Mouse (Mus musculus) MEL-GATA-1-ER (cell line): ENCODE results near the gene Unc5b.

ENCODE experiments used
- DNase-seq: peaks from one replicate; pipeline ENCODE4 v3.0.0-alpha.2; 2012; ENCODE audit warnings: low read depth; ENCODE audit errors: extremely low read depth

Unc5b gene

DNA sequence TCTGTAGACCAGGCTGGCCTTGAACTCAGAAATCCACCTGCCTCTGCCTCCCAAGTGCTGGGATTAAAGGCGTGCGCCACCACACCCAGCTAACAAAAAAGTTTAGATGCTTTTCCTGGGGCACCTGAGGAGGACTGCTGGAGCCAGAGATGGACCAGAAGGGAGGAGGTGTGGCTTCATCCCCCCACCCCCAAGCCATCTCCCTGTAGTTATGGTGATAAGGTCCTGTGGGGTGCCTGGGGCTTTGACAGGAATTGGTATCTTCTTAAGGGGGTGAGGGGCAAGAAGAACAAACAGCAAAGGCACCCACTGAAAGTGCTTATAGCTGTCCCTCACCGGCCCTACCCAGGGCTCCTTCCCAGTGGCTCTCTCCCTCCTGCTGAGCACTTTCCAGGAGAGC is 104.5 kb downstream of the Unc5b start:
- no peak for DNase-seq

DNA sequence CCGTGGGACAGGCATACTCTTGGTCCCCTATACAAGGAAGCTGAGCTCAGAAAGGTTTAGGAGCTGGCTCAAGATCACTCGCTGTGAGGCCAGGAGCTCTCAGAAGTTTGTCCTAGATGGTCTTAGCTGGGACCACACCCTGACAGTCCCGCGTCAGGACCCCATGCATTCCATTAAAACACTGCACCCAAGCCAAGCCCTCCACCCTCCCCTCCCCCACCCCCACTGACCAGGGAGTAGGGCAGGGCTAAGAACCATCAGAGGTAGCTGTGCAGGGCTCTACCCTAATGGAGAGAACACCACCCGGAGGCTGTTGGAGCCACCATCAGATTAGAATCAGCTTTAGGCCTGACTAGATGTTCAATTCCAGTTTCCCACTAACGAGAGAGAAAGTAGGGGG is 106.9 kb downstream of the Unc5b start:
- no peak for DNase-seq

DNA sequence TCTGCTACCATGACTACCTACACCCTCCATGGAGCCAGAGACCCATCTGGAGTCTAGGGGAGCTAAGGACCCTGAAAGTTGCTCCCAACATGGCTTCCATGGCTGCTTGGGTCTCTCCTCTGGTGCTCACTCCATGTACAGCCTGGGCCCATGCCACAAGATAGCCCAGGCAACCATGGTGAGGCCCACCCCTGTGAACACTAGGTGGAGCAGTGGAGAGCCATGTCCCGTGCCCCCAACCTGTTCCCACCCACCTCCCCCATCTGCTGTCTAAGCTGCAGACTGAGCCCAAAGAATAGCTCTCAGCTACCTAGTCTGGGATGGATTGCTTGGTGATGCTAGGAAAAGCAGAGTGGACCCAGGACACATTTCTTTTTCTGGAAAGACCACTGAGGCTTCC is 108.0 kb downstream of the Unc5b start:
- DNase-seq: no peak

DNA sequence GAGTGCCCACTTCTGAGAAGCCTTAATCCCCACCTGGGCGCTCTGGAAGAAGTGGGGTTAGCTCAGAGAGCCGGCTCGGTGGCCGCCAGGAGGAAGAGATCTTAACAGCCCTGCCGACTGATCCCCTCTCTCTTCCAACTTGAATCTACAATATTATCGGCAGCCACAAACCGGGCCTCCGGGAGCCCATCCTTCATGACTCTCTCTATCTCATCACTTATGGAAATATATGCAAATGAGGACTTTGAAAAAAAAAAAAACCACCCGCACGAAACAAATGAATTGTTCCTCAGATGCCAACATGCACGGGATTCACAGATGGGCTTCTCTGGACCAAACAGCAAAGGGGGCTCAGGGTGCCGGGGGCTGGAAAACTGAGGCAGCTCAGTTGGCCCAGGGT is 109.7 kb downstream of the Unc5b start:
- DNase-seq: no peak

DNA sequence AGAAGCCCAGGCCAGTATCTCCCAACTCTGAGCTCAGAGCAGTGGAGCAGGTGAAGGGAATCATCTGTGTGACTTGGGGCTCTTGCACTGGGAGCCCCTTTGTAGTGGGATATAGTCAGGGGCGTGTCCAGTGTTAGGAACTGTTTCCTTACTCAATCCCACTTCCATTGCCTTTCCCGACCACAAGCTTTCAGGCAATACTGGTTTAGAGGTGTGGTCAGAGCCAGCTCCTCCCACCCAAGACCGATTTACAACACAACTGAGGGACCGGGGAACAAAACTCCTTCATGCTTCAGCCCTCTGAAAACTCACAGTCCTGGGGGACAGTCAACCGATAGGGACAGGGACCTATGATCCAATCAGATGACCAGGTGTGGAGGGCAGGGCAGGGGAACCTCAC is 110.9 kb downstream of the Unc5b start:
- no peak for DNase-seq

DNA sequence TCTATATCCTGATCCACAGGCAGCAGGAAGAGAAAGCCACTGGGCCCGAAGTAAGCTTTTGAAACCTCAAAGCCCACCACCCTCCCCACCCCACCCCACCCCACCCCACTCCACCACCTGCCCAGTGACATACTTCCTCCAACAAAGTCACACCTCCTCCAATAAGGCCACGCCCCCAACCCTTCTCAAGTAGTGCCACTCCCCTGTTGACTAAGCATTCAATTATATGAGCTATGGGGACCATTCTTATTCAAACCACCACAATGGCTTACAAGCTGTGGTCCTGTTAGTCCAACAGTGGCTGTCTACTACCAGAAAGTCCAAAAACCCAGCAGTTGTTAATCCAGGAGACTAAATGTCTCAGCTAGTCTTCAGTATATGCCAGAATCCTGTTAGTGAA is 112.9 kb downstream of the Unc5b start:
- DNase-seq: no peak

DNA sequence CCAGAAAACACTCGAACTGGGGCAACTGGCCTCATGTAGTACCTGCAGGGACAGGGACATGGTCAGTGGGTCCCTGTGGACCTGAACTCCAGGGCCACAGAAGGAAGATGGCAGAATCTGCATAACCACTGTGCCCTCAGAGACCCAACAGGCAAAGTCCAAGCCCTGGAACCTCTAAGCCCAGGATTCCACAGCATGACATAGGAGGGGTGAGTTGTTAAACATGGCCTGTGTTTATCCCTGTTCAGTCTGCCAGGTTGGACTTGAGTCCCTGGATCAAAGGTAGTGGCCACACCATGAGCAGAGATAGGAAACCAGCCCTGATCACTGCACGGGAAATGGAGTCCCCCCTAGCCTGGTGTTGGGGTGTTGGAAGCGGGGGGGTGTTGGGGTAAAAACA is 114.9 kb downstream of the Unc5b start:
- DNase-seq: no peak
